Comparison of ENCODE assay signal across 22 mouse cellular contexts in the genomic region with DNA sequence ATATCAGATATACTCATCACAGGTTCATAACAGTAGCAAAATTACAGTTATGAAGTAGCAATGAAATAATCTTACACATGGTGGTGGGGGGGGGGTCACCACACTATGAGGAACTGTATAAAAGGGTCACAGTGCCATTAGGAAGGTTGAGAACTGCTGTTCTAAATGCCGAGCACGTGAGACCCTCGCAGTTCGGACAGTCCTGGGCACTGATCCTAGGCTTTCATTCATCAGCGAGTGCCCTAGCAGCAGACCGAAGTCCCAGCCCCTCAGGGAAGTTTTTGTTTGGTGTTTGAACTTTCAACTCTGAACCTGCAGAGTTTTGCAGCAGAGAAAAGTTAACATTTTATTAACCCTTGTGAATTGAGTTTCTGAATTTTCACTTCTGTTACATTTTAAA. TPM values are rescaled to one million over a fixed set of nuclear protein-coding genes. Genes with fewer than 3 reads are reported as not detected.
DNase-seq lines count a peak whose midpoint lies in the region; ATAC-seq and TF ChIP-seq lines count a peak whose summit lies in the region.
"Had no signal": no experiment of that assay in that cellular context is flagged by ENCODE, and none has a peak within 500 bp of the region (broad histone marks: within the 10 kb centered on the region; RNA-seq: fewer than 3 reads in every experiment).

No protein-coding gene starts in this region.

- H3K9me3 ChIP-seq in hindbrain, embryonic 16.5 days (ENCODE audit: control insufficient read depth, low read length), result no peaks in the 10 kb centered on the region
- no peaks in the 10 kb centered on the region for H3K9me3 ChIP-seq in hindbrain, embryonic 10.5 days
- H3K9me3 ChIP-seq: embryonic facial prominence, embryonic 13.5 days; embryonic facial prominence, embryonic 15.5 days; forebrain, embryonic 10.5 days; forebrain, embryonic 12.5 days had no signal

- H3K36me3 ChIP-seq in hindbrain, embryonic 16.5 days (ENCODE audit: control insufficient read depth, insufficient read depth, low read length), result no peaks in the 10 kb centered on the region
- H3K36me3 ChIP-seq in hindbrain, embryonic 10.5 days, result no peaks in the 10 kb centered on the region
- H3K36me3 ChIP-seq in kidney, adult 2 months (ENCODE audit: control insufficient read depth, insufficient read depth, low read length), result no peaks in the 10 kb centered on the region
- H3K36me3 ChIP-seq: embryonic facial prominence, embryonic 13.5 days; embryonic facial prominence, embryonic 15.5 days; forebrain, embryonic 10.5 days; forebrain, embryonic 12.5 days had no signal

- TF ChIP-seq CTCF in kidney, adult 2 months (conservative IDR thresholded peaks at IDR 0.05; ENCODE audit: insufficient read depth, insufficient read length, low read depth, low read length), result no peak

- ATAC-seq in hindbrain, embryonic 16.5 days, result peak; percentile 65; the same call in 1 of the 2 replicates
- ATAC-seq: forebrain, embryonic 14.5 days had no signal

- TF ChIP-seq POLR2A in kidney, adult 2 months (IDR thresholded peaks at IDR 0.05; ENCODE audit: low read depth, low read length), result no peak

- no peaks in the 10 kb centered on the region for H3K4me1 ChIP-seq in hindbrain, embryonic 16.5 days (ENCODE audit: control insufficient read depth, insufficient read depth, low read depth, low read length)
- no peaks in the 10 kb centered on the region for H3K4me1 ChIP-seq in hindbrain, embryonic 10.5 days (replicated peaks)
- H3K4me1 ChIP-seq in kidney, adult 2 months (ENCODE audit: control insufficient read depth, insufficient read depth, low read length), result no peaks in the 10 kb centered on the region
- H3K4me1 ChIP-seq: embryonic facial prominence, embryonic 13.5 days; embryonic facial prominence, embryonic 15.5 days; forebrain, embryonic 12.5 days had no signal

- no peak overlapping the region for H3K4me3 ChIP-seq in hindbrain, embryonic 16.5 days (ENCODE audit: low read length)
- H3K4me3 ChIP-seq in hindbrain, embryonic 10.5 days, result no peak overlapping the region
- H3K4me3 ChIP-seq in kidney, adult 2 months (ENCODE audit: insufficient read depth, low read depth, low read length), result no peak overlapping the region
- H3K4me3 ChIP-seq: embryonic facial prominence, embryonic 13.5 days; embryonic facial prominence, embryonic 15.5 days; erythroblast, embryonic 14.5 days; forebrain, embryonic 10.5 days; forebrain, embryonic 12.5 days had no signal

- no peaks in the 10 kb centered on the region for H3K27me3 ChIP-seq in hindbrain, embryonic 16.5 days (replicated peaks; ENCODE audit: control insufficient read depth, insufficient read depth, low read length)
- H3K27me3 ChIP-seq in hindbrain, embryonic 10.5 days (ENCODE audit: insufficient read depth, poor library complexity, severe bottlenecking), result no peaks in the 10 kb centered on the region
- H3K27me3 ChIP-seq in kidney, adult 2 months (replicated peaks; ENCODE audit: control insufficient read depth, insufficient read depth, low read length), result no peaks in the 10 kb centered on the region
- H3K27me3 ChIP-seq: embryonic facial prominence, embryonic 13.5 days; embryonic facial prominence, embryonic 15.5 days; forebrain, embryonic 12.5 days had no signal

- H3K27ac ChIP-seq in hindbrain, embryonic 16.5 days (ENCODE audit: low read depth, low read length), result no peak overlapping the region
- H3K27ac ChIP-seq in hindbrain, embryonic 10.5 days, result no peak overlapping the region
- no peak overlapping the region for H3K27ac ChIP-seq in kidney, adult 2 months (ENCODE audit: insufficient read depth, low read depth, low read length)
- H3K27ac ChIP-seq: embryonic facial prominence, embryonic 13.5 days; embryonic facial prominence, embryonic 15.5 days; forebrain, embryonic 10.5 days; forebrain, embryonic 12.5 days had no signal

- no peak overlapping the region for H3K9ac ChIP-seq in hindbrain, embryonic 16.5 days (ENCODE audit: low read depth, low read length)
- H3K9ac ChIP-seq: embryonic facial prominence, embryonic 13.5 days; embryonic facial prominence, embryonic 15.5 days; forebrain, embryonic 12.5 days had no signal

- no peak for DNase-seq in hindbrain, embryonic 10.5 days (ENCODE audit: low spot score)
- DNase-seq in kidney, adult 2 months, result peak; percentile 27
- DNase-seq in kidney, postnatal 10 days, result no peak
- peak; percentile 6 to 23 for DNase-seq in kidney, postnatal 36 days
- DNase-seq in kidney, adult 18-20 months, result no peak
- DNase-seq: adrenal gland, adult 2 months; adrenal gland, postnatal 10 days; adrenal gland, postnatal 25 days; cerebellum, adult 11 months; cerebellum, adult 18-20 months; cerebellum, adult 8-10 months; cerebellum, adult 9-11 months; cerebellum, postnatal 14 days; cerebellum, postnatal 36 days; embryo, embryonic 11 days had no signal

- no peak overlapping the region for H3K4me2 ChIP-seq in hindbrain, embryonic 16.5 days (ENCODE audit: low read length)
- H3K4me2 ChIP-seq: embryonic facial prominence, embryonic 13.5 days; embryonic facial prominence, embryonic 15.5 days; forebrain, embryonic 12.5 days had no signal

- 64% methylated on average over 6 of the region's 6 CpGs for WGBS in hindbrain, embryonic 16.5 days
- 68% methylated on average over 6 of the region's 6 CpGs for WGBS in hindbrain, embryonic 10.5 days
- 56% methylated on average over 6 of the region's 6 CpGs for WGBS in kidney, adult 2 months

RNA-seq across cellular contexts. Expression of gene Eps8, which starts 2.5 kb away (rescaled TPM):
- 31.5 and 33.7 TPM in 2 replicates for polyA plus RNA-seq in hindbrain, embryonic 16.5 days (2015; fragmentation: Nextera tagmentation; extraction: Ambion mirVana)
- polyA plus RNA-seq in hindbrain, embryonic 10.5 days (2016; fragmentation: Nextera tagmentation; extraction: Ambion mirVana), result 4.5 and 5.8 TPM in 2 replicates
- polyA plus RNA-seq in kidney, adult 2 months (2012; rRNA removed), result 50.2 and 51.9 TPM in 2 replicates

Comparison
In these comparisons a context has a peak if more than half of its experiments do, and no peak if none do; other contexts are left out.
1. DNase-seq: peak in kidney, adult 2 months (single experiment) and kidney, postnatal 36 days (2 of 2); none in hindbrain, embryonic 10.5 days (single experiment), kidney, postnatal 10 days (single experiment) and kidney, adult 18-20 months (single experiment).